Mouse (Mus musculus) ES-E14 (cell line): ENCODE results near the gene Ppil6.

Experiments used
- CHD2 ChIP-seq: IDR thresholded peaks from 2 replicates; pipeline ENCODE4 v1.6.1; 2014; ENCODE audit warnings: mild to moderate bottlenecking, low read depth, low read length, inconsistent platforms
- HCFC1 ChIP-seq: IDR thresholded peaks from 2 replicates; pipeline ENCODE4 v1.6.1; 2012; ENCODE audit warnings: low read length, inconsistent platforms, borderline replicate concordance; ENCODE audit not compliant: insufficient read depth
- MAFK ChIP-seq: IDR thresholded peaks from 2 replicates; pipeline ENCODE4 v1.6.1; 2014; ENCODE audit warnings: mild to moderate bottlenecking, low read depth, low read length, inconsistent platforms; ENCODE audit not compliant: insufficient read depth
- ZC3H11A ChIP-seq: IDR thresholded peaks from 2 replicates; pipeline ENCODE4 v1.6.1; 2012; ENCODE audit warnings: low read depth, mild to moderate bottlenecking, inconsistent platforms, low read length, borderline replicate concordance
- ZNF384 ChIP-seq: IDR thresholded peaks from 2 replicates; pipeline ENCODE4 v1.6.1; 2012; ENCODE audit warnings: low read depth, low read length, inconsistent platforms

DNA sequence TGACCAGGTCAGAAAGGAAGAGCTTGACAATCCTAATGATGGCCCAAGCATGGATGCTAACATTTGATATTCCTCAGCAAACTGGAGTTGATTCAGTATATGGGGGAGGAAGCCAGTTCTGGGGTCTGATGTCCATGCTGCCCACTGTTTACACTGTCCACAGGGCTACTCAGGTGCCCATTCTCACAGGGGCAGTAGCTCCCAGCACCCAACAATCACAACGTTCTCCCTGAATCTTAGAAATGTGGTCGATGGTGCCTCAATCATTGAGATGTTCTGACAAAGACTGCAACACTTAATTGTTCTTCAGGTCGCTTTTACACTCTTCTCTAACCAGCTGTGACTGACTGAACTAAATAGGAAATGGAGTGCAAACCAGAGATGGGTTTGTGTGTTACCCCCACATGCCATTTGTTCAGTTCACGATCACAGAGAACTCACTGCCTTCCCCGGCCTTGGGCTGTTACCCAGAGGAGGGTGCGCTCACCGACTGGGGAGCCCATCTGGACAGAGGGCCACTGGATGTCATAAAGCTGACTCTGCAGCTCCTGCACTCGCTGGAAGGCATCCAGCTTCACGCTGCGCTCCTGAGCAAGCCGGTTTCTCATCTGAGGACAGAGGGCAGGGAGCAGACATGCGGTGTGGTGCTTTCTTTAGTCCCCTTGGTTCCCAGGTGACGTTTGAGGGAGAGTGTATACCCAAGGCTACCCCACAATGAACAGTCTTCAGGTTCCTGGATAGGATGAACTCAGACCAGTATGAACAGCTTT is 56.3 kb downstream of the Ppil6 start:
- no peak for TF ChIP-seq CHD2
- no peak for TF ChIP-seq ZC3H11A
- no peak for TF ChIP-seq HCFC1
- no peak for TF ChIP-seq ZNF384
- TF ChIP-seq MAFK = no peak
